Comparison of ENCODE assay signal across 24 mouse cellular contexts in the genomic region with DNA sequence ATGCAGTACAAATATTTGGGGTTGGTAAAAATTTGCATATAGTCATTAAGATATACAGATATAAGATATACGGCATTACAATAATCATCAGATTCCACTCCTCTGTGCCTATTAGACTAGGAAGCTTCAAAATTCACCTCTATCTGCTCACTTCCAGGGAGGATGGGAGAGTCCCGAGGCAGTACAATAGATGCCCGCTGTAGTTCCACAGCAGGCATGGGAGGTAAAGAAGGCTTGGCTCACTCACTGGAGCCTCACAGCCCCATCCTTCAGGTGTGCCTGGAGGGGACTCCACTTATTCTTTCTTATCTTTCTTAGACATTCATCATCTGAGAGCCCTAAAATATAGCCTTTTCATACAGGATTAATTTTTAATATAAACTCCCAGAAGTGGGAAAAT. TPM values are rescaled to one million over a fixed set of nuclear protein-coding genes. Genes with fewer than 3 reads are reported as not detected.
DNase-seq lines count a peak whose midpoint lies in the region; ATAC-seq and TF ChIP-seq lines count a peak whose summit lies in the region.
"Had no signal": no experiment of that assay in that cellular context is flagged by ENCODE, and none has a peak within 500 bp of the region (broad histone marks: within the 10 kb centered on the region; RNA-seq: fewer than 3 reads in every experiment).

No protein-coding gene starts in this region.

- DNase-seq in heart, postnatal 0 days (ENCODE audit: low spot score): no peak
- DNase-seq in heart, embryonic 10.5 days (ENCODE audit: low spot score): no peak
- no peak for DNase-seq in midbrain, postnatal 0 days (ENCODE audit: low spot score)
- DNase-seq: cerebellum, adult 11-12 months; cerebellum, adult 8-10 months; cerebellum, postnatal 10 days; cerebellum, postnatal 36 days; embryo, embryonic 11 days; gastrocnemius, postnatal 10 days; gastrocnemius, postnatal 36 days had no signal

- no peak overlapping the region for H3K4me2 ChIP-seq in heart, postnatal 0 days (ENCODE audit: low read depth, low read length)
- no peak overlapping the region for H3K4me2 ChIP-seq in midbrain, embryonic 16.5 days (ENCODE audit: low read length)
- no peak overlapping the region for H3K4me2 ChIP-seq in midbrain, postnatal 0 days (ENCODE audit: low read depth, low read length, poor library complexity, severe bottlenecking)
- no peak overlapping the region for H3K4me2 ChIP-seq in stomach, embryonic 15.5 days
- H3K4me2 ChIP-seq in forebrain, embryonic 15.5 days (replicated peaks): no peak overlapping the region
- H3K4me2 ChIP-seq: embryonic facial prominence, embryonic 13.5 days; forebrain, embryonic 12.5 days; heart, embryonic 11.5 days; hindbrain, embryonic 14.5 days had no signal

- no peak overlapping the region for H3K4me3 ChIP-seq in heart, postnatal 0 days (ENCODE audit: low read depth, low read length)
- no peak overlapping the region for H3K4me3 ChIP-seq in heart, embryonic 10.5 days
- H3K4me3 ChIP-seq in midbrain, embryonic 16.5 days (ENCODE audit: low read depth, low read length): no peak overlapping the region
- no peak overlapping the region for H3K4me3 ChIP-seq in midbrain, postnatal 0 days (ENCODE audit: low read depth, low read length)
- H3K4me3 ChIP-seq in stomach, embryonic 15.5 days (replicated peaks): no peak overlapping the region
- H3K4me3 ChIP-seq in forebrain, embryonic 15.5 days: no peak overlapping the region
- H3K4me3 ChIP-seq: embryonic facial prominence, embryonic 10.5 days; embryonic facial prominence, embryonic 13.5 days; erythroblast, embryonic 14.5 days; forebrain, embryonic 12.5 days; heart, embryonic 15.5 days had no signal

- H3K27me3 ChIP-seq in heart, postnatal 0 days (ENCODE audit: control insufficient read depth, insufficient read depth, low read length): no peaks in the 10 kb centered on the region
- no peaks in the 10 kb centered on the region for H3K27me3 ChIP-seq in heart, embryonic 10.5 days (ENCODE audit: insufficient read depth, poor library complexity, severe bottlenecking)
- no peaks in the 10 kb centered on the region for H3K27me3 ChIP-seq in midbrain, embryonic 16.5 days (ENCODE audit: control insufficient read depth, insufficient read depth, low read depth, low read length)
- no peaks in the 10 kb centered on the region for H3K27me3 ChIP-seq in midbrain, postnatal 0 days (ENCODE audit: insufficient read depth, low read length)
- H3K27me3 ChIP-seq in stomach, embryonic 15.5 days (replicated peaks): no peaks in the 10 kb centered on the region
- no peaks in the 10 kb centered on the region for H3K27me3 ChIP-seq in forebrain, embryonic 15.5 days
- H3K27me3 ChIP-seq: embryonic facial prominence, embryonic 13.5 days; forebrain, embryonic 12.5 days; heart, embryonic 15.5 days had no signal

- ATAC-seq in heart, postnatal 0 days (ENCODE audit: insufficient read depth, low read depth): no peak
- 0 out of 2 replicates have a peak, but pooled peaks have one; percentile 51 for ATAC-seq in midbrain, embryonic 16.5 days
- ATAC-seq in midbrain, postnatal 0 days (ENCODE audit: low FRiP score): no peak
- ATAC-seq in stomach, embryonic 15.5 days (ENCODE audit: insufficient read depth, low FRiP score, low read depth): no peak
- ATAC-seq in forebrain, embryonic 15.5 days (replicated peaks): no peak
- ATAC-seq: CD4-positive, CD25-positive, alpha-beta regulatory T cell, adult 4 months; forebrain, embryonic 16.5 days; hindbrain, postnatal 0 days; inflammation-experienced regulatory T-cells, adult 6 months had no signal

- H3K36me3 ChIP-seq in heart, postnatal 0 days (replicated peaks; ENCODE audit: control insufficient read depth, insufficient read depth, low read length): peaks cover 26% of the 10 kb centered on the region
- H3K36me3 ChIP-seq in heart, embryonic 10.5 days: peaks cover 43% of the 10 kb centered on the region
- 0 out of 2 replicates have a peak, but pooled peaks cover 3% of the 10 kb centered on the region for H3K36me3 ChIP-seq in midbrain, embryonic 16.5 days (ENCODE audit: control insufficient read depth, insufficient read depth, low read length)
- peaks cover 7% of the 10 kb centered on the region; the same call in 1 of the 2 replicates for H3K36me3 ChIP-seq in midbrain, postnatal 0 days (ENCODE audit: insufficient read depth, low read length)
- peaks cover 12% of the 10 kb centered on the region; the same call in 1 of the 2 replicates for H3K36me3 ChIP-seq in stomach, embryonic 15.5 days
- 0 out of 2 replicates have a peak, but pooled peaks cover 9% of the 10 kb centered on the region for H3K36me3 ChIP-seq in forebrain, embryonic 15.5 days

- H3K9me3 ChIP-seq in heart, postnatal 0 days (replicated peaks; ENCODE audit: control insufficient read depth, low read length): no peaks in the 10 kb centered on the region
- no peaks in the 10 kb centered on the region for H3K9me3 ChIP-seq in heart, embryonic 10.5 days
- H3K9me3 ChIP-seq in midbrain, embryonic 16.5 days (replicated peaks; ENCODE audit: control insufficient read depth, low read length, poor library complexity, severe bottlenecking): no peaks in the 10 kb centered on the region
- no peaks in the 10 kb centered on the region for H3K9me3 ChIP-seq in midbrain, postnatal 0 days (ENCODE audit: low read length)
- H3K9me3 ChIP-seq in stomach, embryonic 15.5 days: no peaks in the 10 kb centered on the region
- H3K9me3 ChIP-seq in forebrain, embryonic 15.5 days: no peaks in the 10 kb centered on the region
- H3K9me3 ChIP-seq: embryonic facial prominence, embryonic 10.5 days; embryonic facial prominence, embryonic 13.5 days; forebrain, embryonic 12.5 days; heart, embryonic 15.5 days had no signal

- TF ChIP-seq EP300 in heart, postnatal 0 days (IDR thresholded peaks at IDR 0.05; ENCODE audit: low read depth): no peak

- no peak overlapping the region for H3K9ac ChIP-seq in heart, postnatal 0 days (replicated peaks; ENCODE audit: low read depth, low read length)
- no peak overlapping the region for H3K9ac ChIP-seq in midbrain, embryonic 16.5 days (ENCODE audit: low read depth, low read length)
- H3K9ac ChIP-seq in midbrain, postnatal 0 days (replicated peaks; ENCODE audit: low read length, poor library complexity, severe bottlenecking): no peak overlapping the region
- H3K9ac ChIP-seq in stomach, embryonic 15.5 days: no peak overlapping the region
- H3K9ac ChIP-seq in forebrain, embryonic 15.5 days (replicated peaks): no peak overlapping the region
- H3K9ac ChIP-seq: embryonic facial prominence, embryonic 13.5 days; forebrain, embryonic 12.5 days; heart, embryonic 15.5 days; hindbrain, embryonic 14.5 days had no signal

- peak overlapping the region; percentile 85 for H3K27ac ChIP-seq in heart, postnatal 0 days (ENCODE audit: low read depth)
- no peak overlapping the region for H3K27ac ChIP-seq in heart, embryonic 10.5 days
- H3K27ac ChIP-seq in midbrain, embryonic 16.5 days (ENCODE audit: low read length): no peak overlapping the region
- no peak overlapping the region for H3K27ac ChIP-seq in midbrain, postnatal 0 days (ENCODE audit: low read depth, low read length)
- peak overlapping the region; percentile 73; the same call in 1 of the 2 replicates for H3K27ac ChIP-seq in stomach, embryonic 15.5 days
- H3K27ac ChIP-seq in forebrain, embryonic 15.5 days (replicated peaks): no peak overlapping the region
- H3K27ac ChIP-seq: embryonic facial prominence, embryonic 10.5 days; embryonic facial prominence, embryonic 13.5 days; forebrain, embryonic 12.5 days; hindbrain, embryonic 14.5 days; hindbrain, postnatal 0 days had no signal

- no peak for TF ChIP-seq CTCF in heart, postnatal 0 days (IDR thresholded peaks at IDR 0.05; ENCODE audit: low read depth)
- no peak for TF ChIP-seq CTCF in midbrain, postnatal 0 days (IDR thresholded peaks at IDR 0.05)

- 81% methylated on average over 3 of the region's 3 CpGs for WGBS in heart, postnatal 0 days
- 86% methylated on average over 3 of the region's 3 CpGs for WGBS in heart, embryonic 10.5 days
- WGBS in midbrain, embryonic 16.5 days: 72% methylated on average over 3 of the region's 3 CpGs
- 67% methylated on average over 3 of the region's 3 CpGs for WGBS in midbrain, postnatal 0 days
- WGBS in stomach, embryonic 15.5 days: 77% methylated on average over 3 of the region's 3 CpGs
- WGBS in forebrain, embryonic 15.5 days: 82% methylated on average over 3 of the region's 3 CpGs

- peaks cover 14% of the 10 kb centered on the region; the same call in 1 of the 2 replicates for H3K4me1 ChIP-seq in heart, postnatal 0 days (ENCODE audit: control insufficient read depth, insufficient read depth)
- 0 out of 2 replicates have a peak, but pooled peaks cover 4% of the 10 kb centered on the region for H3K4me1 ChIP-seq in heart, embryonic 10.5 days
- H3K4me1 ChIP-seq in midbrain, embryonic 16.5 days (ENCODE audit: control insufficient read depth, insufficient read depth, low read length): no peaks in the 10 kb centered on the region
- H3K4me1 ChIP-seq in midbrain, postnatal 0 days (ENCODE audit: insufficient read depth, low read length): no peaks in the 10 kb centered on the region
- H3K4me1 ChIP-seq in stomach, embryonic 15.5 days: 0 out of 2 replicates have a peak, but pooled peaks cover 10% of the 10 kb centered on the region
- H3K4me1 ChIP-seq in forebrain, embryonic 15.5 days: no peaks in the 10 kb centered on the region
- H3K4me1 ChIP-seq: embryonic facial prominence, embryonic 13.5 days; forebrain, embryonic 12.5 days had no signal

RNA-seq across cellular contexts. Expression of a gene that starts 13.7 kb away (rescaled TPM):
- 4.4 and 6.9 TPM in 2 replicates for total RNA-seq in heart, postnatal 0 days (2014; rRNA removed; ENCODE audit: low replicate concordance)
- 9.6 and 11.3 TPM in 2 replicates for polyA plus RNA-seq in heart, postnatal 0 days (2015; fragmentation: Nextera tagmentation; extraction: Ambion mirVana)
- 16.3 and 16.5 TPM in 2 replicates for polyA plus RNA-seq in heart, embryonic 10.5 days (2016; fragmentation: Nextera tagmentation; extraction: Ambion mirVana)
- 10.9 and 11.0 TPM in 2 replicates for polyA plus RNA-seq in midbrain, embryonic 16.5 days (2015; fragmentation: Nextera tagmentation; extraction: Ambion mirVana)
- total RNA-seq in midbrain, postnatal 0 days (2014; rRNA removed): 7.5 and 11.1 TPM in 2 replicates
- polyA plus RNA-seq in midbrain, postnatal 0 days (2015; fragmentation: Nextera tagmentation; extraction: Ambion mirVana): 10.9 and 13.2 TPM in 2 replicates
- 24.9 and 25.7 TPM in 2 replicates for polyA plus RNA-seq in stomach, embryonic 15.5 days (2015; fragmentation: Nextera tagmentation; extraction: Ambion mirVana)
- 12.3 and 12.7 TPM in 2 replicates for polyA plus RNA-seq in forebrain, embryonic 15.5 days (2015; fragmentation: Nextera tagmentation; extraction: Ambion mirVana)

RNA-seq across cellular contexts. Expression of a gene that starts 13.7 kb away (rescaled TPM):
- total RNA-seq in heart, postnatal 0 days (2014; rRNA removed; ENCODE audit: low replicate concordance): 28.9 and 30.4 TPM in 2 replicates
- polyA plus RNA-seq in heart, postnatal 0 days (2015; fragmentation: Nextera tagmentation; extraction: Ambion mirVana): 11.1 and 11.2 TPM in 2 replicates
- polyA plus RNA-seq in heart, embryonic 10.5 days (2016; fragmentation: Nextera tagmentation; extraction: Ambion mirVana): 13.9 and 16.8 TPM in 2 replicates
- polyA plus RNA-seq in midbrain, embryonic 16.5 days (2015; fragmentation: Nextera tagmentation; extraction: Ambion mirVana): 7.8 and 7.9 TPM in 2 replicates
- 9.9 and 12.0 TPM in 2 replicates for total RNA-seq in midbrain, postnatal 0 days (2014; rRNA removed)
- polyA plus RNA-seq in midbrain, postnatal 0 days (2015; fragmentation: Nextera tagmentation; extraction: Ambion mirVana): 5.6 and 6.6 TPM in 2 replicates
- 16.6 and 16.9 TPM in 2 replicates for polyA plus RNA-seq in stomach, embryonic 15.5 days (2015; fragmentation: Nextera tagmentation; extraction: Ambion mirVana)
- polyA plus RNA-seq in forebrain, embryonic 15.5 days (2015; fragmentation: Nextera tagmentation; extraction: Ambion mirVana): 11.2 and 12.7 TPM in 2 replicates

Comparison
In these comparisons a context has a peak if more than half of its experiments do, and no peak if none do; other contexts are left out.
1. H3K27ac ChIP-seq: peak in heart, postnatal 0 days (single experiment) and stomach, embryonic 15.5 days (single experiment); none in heart, embryonic 10.5 days (single experiment), midbrain, embryonic 16.5 days (single experiment), midbrain, postnatal 0 days (single experiment) and forebrain, embryonic 15.5 days (single experiment).